Mouse (Mus musculus) forebrain, postnatal 0 days (tissue): ENCODE results near the gene Mrps33. TPM values are rescaled to one million over a fixed set of nuclear protein-coding genes. Genes with fewer than 3 reads are reported as not detected.

Experiments
- ATAC-seq: fragments of 200-750 bp; cut with Nextera tagmentation; 2 replicates; pipeline ENCODE4 v1.8.0; 2017; ENCODE audit warnings: mild to moderate bottlenecking, moderate library complexity
- DNase-seq: peaks from one replicate; pipeline ENCODE4 v3.0.0-alpha.2; 2015
- H3K27ac ChIP-seq: fragments of 300-500 bp; sonication (generic); 2 replicates; pipeline ENCODE4 v1.5.1; 2014; ENCODE audit warnings: low read depth, mild to moderate bottlenecking, antibody characterized with exemption, low read length, moderate library complexity, mixed read lengths
- H3K27me3 ChIP-seq: fragments of 300-500 bp; sonication (generic); 2 replicates; pipeline ENCODE4 v1.6.1; 2014; ENCODE audit warnings: mild to moderate bottlenecking, low read length, mixed read lengths; ENCODE audit not compliant: insufficient read depth
- H3K36me3 ChIP-seq: fragments of 300-500 bp; sonication (generic); 2 replicates; pipeline ENCODE4 v1.6.1; 2014; ENCODE audit warnings: mild to moderate bottlenecking, moderate library complexity; ENCODE audit not compliant: insufficient read depth
- H3K4me1 ChIP-seq: fragments of 300-500 bp; sonication (generic); 2 replicates; pipeline ENCODE4 v1.6.1; 2014; ENCODE audit warnings: antibody characterized with exemption; ENCODE audit not compliant: insufficient read depth
- H3K4me2 ChIP-seq: fragments of 300-500 bp; sonication (generic); 2 replicates; pipeline ENCODE4 v1.6.1; 2014; ENCODE audit warnings: low read depth, mild to moderate bottlenecking, moderate library complexity
- H3K4me3 ChIP-seq: fragments of 300-500 bp; sonication (generic); 2 replicates; pipeline ENCODE4 v1.5.1; 2014; ENCODE audit warnings: low read depth, low read length, mixed read lengths
- H3K9ac ChIP-seq: fragments of 300-500 bp; sonication (generic); 2 replicates; pipeline ENCODE4 v1.6.1; 2014; ENCODE audit warnings: mild to moderate bottlenecking
- H3K9me3 ChIP-seq: fragments of 300-500 bp; sonication (generic); 2 replicates; pipeline ENCODE4 v1.6.1; 2016; ENCODE audit warnings: low read length
- CTCF ChIP-seq: sonication (generic); IDR thresholded peaks from 2 replicates; pipeline ENCODE4 v1.5.1; 2016; ENCODE audit warnings: antibody characterized with exemption, control low read depth, low read depth
- WGBS: fragments of 180-500 bp; shearing (Covaris S2); extraction: QIAGEN DNeasy Blood & Tissue Kit; methylation state at CpG from one replicate; pipeline ENCODE4 v1.1.7; 2014; 5-methylcytosine and 5-hydroxymethylcytosine counted together
- polyA plus RNA-seq: library from polyadenylated mRNA; unstranded; fragments of >200 nt; fragmentation: Nextera tagmentation; extraction: Ambion mirVana; gene quantifications from 2 replicates; pipeline ENCODE4 v1.2.1, GENCODE M21; 2015
- total RNA-seq: library from RNA; depleted of rRNA; stranded (reverse); fragments of >200 nt; gene quantifications from 2 replicates; pipeline ENCODE4 v1.2.3, GENCODE M21; 2014

Mrps33 gene
- total and polyA plus RNA-seq, 2 experiments from 2014 or later, result 65.3 to 183 TPM

DNA sequence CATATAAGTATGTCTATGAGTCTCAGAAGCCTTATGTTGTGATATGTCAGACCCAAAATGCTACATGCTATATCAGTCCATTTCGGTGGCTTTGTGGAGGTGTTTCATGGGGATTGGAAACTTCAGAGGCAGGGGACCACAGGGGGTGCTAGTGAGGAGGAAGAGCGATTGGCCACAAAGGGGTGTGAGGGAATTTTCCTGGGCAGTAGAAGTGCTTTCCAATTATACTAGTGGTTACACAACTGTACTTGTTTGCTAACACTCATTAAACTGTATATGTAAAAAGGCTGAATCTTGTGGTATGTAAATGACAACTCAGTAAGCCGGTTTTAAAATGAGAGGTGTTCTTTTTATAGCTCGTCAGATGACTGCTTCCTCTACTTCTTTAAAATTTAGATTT is 8.1 kb upstream of the Mrps33 start:
- 0 out of 2 replicates have a peak, but pooled peaks have one; percentile 11 for TF ChIP-seq CTCF
- Histone ChIP-seq H3K4me1 (no peaks in the 10 kb centered on the region), H3K4me3 (no peak overlapping the region), H3K27me3 (no peaks in the 10 kb centered on the region), H3K9me3 (no peaks in the 10 kb centered on the region), H3K9ac (no peak overlapping the region), H3K4me2 (peak overlapping the region; percentile 8; the same call in 1 of the 2 replicates), H3K27ac (no peak overlapping the region), H3K36me3 (no peaks in the 10 kb centered on the region)
- 47% methylated on average over 4 of the region's 4 CpGs for WGBS
- ATAC-seq (peak; percentile 86), DNase-seq (peak; percentile 40)

DNA sequence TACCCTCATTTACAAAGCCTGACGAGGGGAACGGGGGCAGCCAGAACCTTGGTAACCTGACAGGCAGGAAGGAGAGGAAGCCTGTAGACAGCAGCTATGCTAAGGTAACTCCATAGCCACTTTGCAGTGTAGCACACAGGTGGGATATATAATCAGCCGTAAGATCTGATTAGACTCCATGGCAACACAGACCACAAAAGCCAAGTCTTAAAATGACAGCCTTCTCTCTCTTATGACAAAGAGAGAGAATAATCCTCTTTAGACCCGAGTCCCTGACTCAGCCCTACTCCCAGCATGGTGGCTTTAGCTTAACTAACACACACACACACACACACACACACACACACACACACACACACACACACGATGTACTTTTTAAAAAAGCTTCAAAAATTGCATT is 2.3 kb downstream of the Mrps33 start:
- H3K27ac ChIP-seq, result no peak overlapping the region

GRCm38 (mm10) chr6:39807050-39807560 is 3.7 kb downstream of the Mrps33 start:
- WGBS, result 94% methylated on average over 7 of the region's 7 CpGs
- ATAC-seq (no peak), DNase-seq (no peak)

More for the DNA sequence above, 2.3 kb downstream of the Mrps33 start:
- H3K36me3 ChIP-seq, result no peaks in the 10 kb centered on the region
- H3K4me1 ChIP-seq, result peaks cover 7% of the 10 kb centered on the region; the same call in 1 of the 2 replicates
- no peak for ATAC-seq
- 21% methylated on average over 5 of the region's 5 CpGs for WGBS
- H3K27me3 ChIP-seq, result no peaks in the 10 kb centered on the region
- H3K4me3 ChIP-seq, result no peak overlapping the region
- no peak for DNase-seq
- no peaks in the 10 kb centered on the region for H3K9me3 ChIP-seq
- H3K4me2 ChIP-seq, result no peak overlapping the region
- H3K9ac ChIP-seq, result no peak overlapping the region
- TF ChIP-seq CTCF, result no peak

DNA sequence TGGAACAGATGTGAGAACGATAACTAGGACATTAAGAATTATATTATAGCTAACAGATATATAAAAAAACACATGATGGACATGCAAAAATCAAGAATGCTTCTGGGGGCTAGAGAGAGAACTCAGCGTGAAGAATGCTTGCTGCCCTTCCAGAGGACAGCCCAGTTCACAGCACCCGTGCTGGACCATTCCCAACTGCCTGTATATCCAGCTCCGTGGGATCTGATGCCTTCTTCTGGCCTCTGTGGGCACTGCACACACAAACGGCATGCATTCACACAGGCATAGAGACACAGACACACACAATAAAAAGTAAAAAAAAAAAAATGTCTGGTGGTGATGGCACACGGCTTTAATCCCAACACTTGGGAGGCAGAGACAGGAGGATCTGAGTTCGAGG is 4.5 kb downstream of the Mrps33 start:
- DNase-seq, result no peak

More at GRCm38 (mm10) chr6:39807050-39807560, 3.7 kb downstream of the Mrps33 start:
- Histone ChIP-seq H3K4me3 (no peak overlapping the region), H3K27ac (no peak overlapping the region), H3K9ac (no peak overlapping the region), H3K4me1 (peaks cover 7% of the 10 kb centered on the region; the same call in 1 of the 2 replicates), H3K27me3 (no peaks in the 10 kb centered on the region), H3K9me3 (no peaks in the 10 kb centered on the region), H3K4me2 (no peak overlapping the region), H3K36me3 (0 out of 2 replicates have a peak, but pooled peaks cover 7% of the 10 kb centered on the region)
- no peak for TF ChIP-seq CTCF

GRCm38 (mm10) chr6:39805916-39806315 is 4.9 kb downstream of the Mrps33 start:
- Histone ChIP-seq H3K4me1 (peaks cover 7% of the 10 kb centered on the region; the same call in 1 of the 2 replicates), H3K27ac (no peak overlapping the region), H3K9me3 (no peaks in the 10 kb centered on the region), H3K27me3 (no peaks in the 10 kb centered on the region), H3K4me3 (no peak overlapping the region), H3K36me3 (peaks cover 12% of the 10 kb centered on the region), H3K4me2 (no peak overlapping the region), H3K9ac (no peak overlapping the region)
- no peak for TF ChIP-seq CTCF
- ATAC-seq (no peak), DNase-seq (no peak)
- 29% methylated on average over 3 of the region's 3 CpGs for WGBS

More for the DNA sequence above, 4.5 kb downstream of the Mrps33 start:
- Histone ChIP-seq H3K4me1 (peaks cover 7% of the 10 kb centered on the region; the same call in 1 of the 2 replicates), H3K9ac (no peak overlapping the region), H3K27me3 (no peaks in the 10 kb centered on the region), H3K4me3 (no peak overlapping the region), H3K27ac (no peak overlapping the region), H3K4me2 (no peak overlapping the region), H3K9me3 (no peaks in the 10 kb centered on the region), H3K36me3 (peaks cover 8% of the 10 kb centered on the region)
- no peak for TF ChIP-seq CTCF
- 72% methylated on average over 7 of the region's 7 CpGs for whole genome bisulfite sequencing
- no peak for ATAC-seq

- Histone ChIP-seq H3K9ac (no peak overlapping the region), H3K27me3 (no peaks in the 10 kb centered on the region), H3K4me2 (no peak overlapping the region), H3K4me3 (no peak overlapping the region), H3K27ac (no peak overlapping the region), H3K36me3 (peaks cover 22% of the 10 kb centered on the region), H3K4me1 (no peaks in the 10 kb centered on the region), H3K9me3 (no peaks in the 10 kb centered on the region)
- ATAC-seq (no peak), DNase-seq (no peak)
- TF ChIP-seq CTCF, result no peak
- 93% methylated on average over 7 of the region's 7 CpGs for WGBS
Measured at GRCm38 (mm10) chr6:39800977-39801376, 9.8 kb downstream of the Mrps33 start.

- Histone ChIP-seq H3K27ac (no peak overlapping the region), H3K9ac (no peak overlapping the region), H3K9me3 (no peaks in the 10 kb centered on the region), H3K27me3 (no peaks in the 10 kb centered on the region), H3K36me3 (peaks cover 15% of the 10 kb centered on the region), H3K4me3 (no peak overlapping the region), H3K4me1 (no peaks in the 10 kb centered on the region), H3K4me2 (no peak overlapping the region)
- no peak for ATAC-seq
- 72% methylated on average over 2 of the region's 2 CpGs for WGBS
- TF ChIP-seq CTCF, result no peak
- DNase-seq, result no peak
Measured at GRCm38 (mm10) chr6:39797076-39797475, 13.7 kb downstream of the Mrps33 start.
